Comparison of ENCODE assay signal across 16 mouse cellular contexts in genomic region chr1:74339917-74340316, GRCm38 (mm10). TPM values are rescaled to one million over a fixed set of nuclear protein-coding genes. Genes with fewer than 3 reads are reported as not detected.
DNase-seq lines count a peak whose midpoint lies in the region; ATAC-seq and TF ChIP-seq lines count a peak whose summit lies in the region.
"Had no signal": no experiment of that assay in that cellular context is flagged by ENCODE, and none has a peak within 500 bp of the region (broad histone marks: within the 10 kb centered on the region; RNA-seq: fewer than 3 reads in every experiment).

No protein-coding gene starts in this region.

- no peak overlapping the region for H3K4me2 ChIP-seq in heart, postnatal 0 days (ENCODE audit: low read depth, low read length)
- no peak overlapping the region for H3K4me2 ChIP-seq in liver, postnatal 0 days (ENCODE audit: low read depth, low read length)
- H3K4me2 ChIP-seq in CH12.LX (ENCODE audit: insufficient read depth, low read depth, poor library complexity, severe bottlenecking) = no peak overlapping the region
- H3K4me2 ChIP-seq: forebrain, embryonic 13.5 days; hindbrain, embryonic 14.5 days had no signal

- in situ Hi-C loops in CH12.LX (cut with MboI; ENCODE audit: low pct_ligation_motif_present, low pct_unique_long_range_greater_than_20kb, low sequenced_read_pairs) = no loop called here

- peaks cover 24% of the 10 kb centered on the region; the same call in 1 of the 2 replicates for H3K79me2 ChIP-seq in liver, adult 2 months (ENCODE audit: control insufficient read depth, insufficient read depth, low read length)
- peaks cover 60% of the 10 kb centered on the region for H3K79me2 ChIP-seq in CH12.LX (replicated peaks; ENCODE audit: control insufficient read depth, extremely low read depth, insufficient read depth, poor library complexity, severe bottlenecking)

- no peak for TF ChIP-seq EP300 in heart, postnatal 0 days (IDR thresholded peaks at IDR 0.05; ENCODE audit: low read depth)
- no peak for TF ChIP-seq EP300 in liver, postnatal 0 days (IDR thresholded peaks at IDR 0.05; ENCODE audit: low read depth)
- no peak for TF ChIP-seq EP300 in CH12.LX (IDR thresholded peaks at IDR 0.05; ENCODE audit: low read length)

- WGBS in heart, postnatal 0 days = 73% methylated on average over 9 of the region's 9 CpGs
- 50% methylated on average over 9 of the region's 9 CpGs for WGBS in liver, adult 2 months
- 84% methylated on average over 9 of the region's 9 CpGs for WGBS in liver, postnatal 0 days (ENCODE audit: insufficient replicate concordance)

- DNase-seq in gastrocnemius, adult 2 months = no peak
- DNase-seq in gastrocnemius, postnatal 36 days = no peak
- DNase-seq in heart, postnatal 0 days (ENCODE audit: low spot score) = no peak
- no peak for DNase-seq in heart, postnatal 36 days
- no peak for DNase-seq in liver, adult 2 months (ENCODE audit: extremely low read depth, low read depth, low spot score)
- DNase-seq in liver, postnatal 0 days = no peak
- DNase-seq in CH12.LX (ENCODE audit: extremely low read depth) (no peak), MN1 (ENCODE audit: low spot score) (no peak)

- H3K27me3 ChIP-seq in heart, postnatal 0 days (ENCODE audit: control insufficient read depth, insufficient read depth, low read length) = no peaks in the 10 kb centered on the region
- H3K27me3 ChIP-seq in liver, adult 2 months (ENCODE audit: control insufficient read depth, insufficient read depth, low read length) = no peaks in the 10 kb centered on the region
- no peaks in the 10 kb centered on the region for H3K27me3 ChIP-seq in liver, postnatal 0 days (ENCODE audit: insufficient read depth, low read length)
- no peaks in the 10 kb centered on the region for H3K27me3 ChIP-seq in CH12.LX (replicated peaks)
- H3K27me3 ChIP-seq: forebrain, embryonic 13.5 days had no signal

- peak overlapping the region; percentile 80 for H3K27ac ChIP-seq in gastrocnemius, adult 2 months
- peak overlapping the region; percentile 35; the same call in 1 of the 2 replicates for H3K27ac ChIP-seq in heart, postnatal 0 days (ENCODE audit: low read depth)
- H3K27ac ChIP-seq in liver, adult 2 months (replicated peaks; ENCODE audit: insufficient read depth, low read depth, low read length) = peak overlapping the region; percentile 69
- H3K27ac ChIP-seq in liver, postnatal 0 days (ENCODE audit: low read depth) = no peak overlapping the region
- H3K27ac ChIP-seq in CH12.LX (ENCODE audit: insufficient read depth, low read depth) = peak overlapping the region; percentile 92
- H3K27ac ChIP-seq: forebrain, embryonic 10.5 days; forebrain, embryonic 13.5 days; hindbrain, embryonic 14.5 days; hindbrain, postnatal 0 days had no signal

- H3K4me3 ChIP-seq in gastrocnemius, adult 2 months = no peak overlapping the region; the same call in 1 of the 2 replicates
- H3K4me3 ChIP-seq in heart, postnatal 0 days (ENCODE audit: low read depth, low read length) = no peak overlapping the region
- no peak overlapping the region for H3K4me3 ChIP-seq in liver, adult 2 months (ENCODE audit: insufficient read depth, low read depth, low read length)
- H3K4me3 ChIP-seq in liver, postnatal 0 days (ENCODE audit: low read depth, low read length) = no peak overlapping the region
- H3K4me3 ChIP-seq in CH12.LX (replicated peaks in 1 of 3; ENCODE audit: low read depth in 2 of 3, low read length in 2 of 3, poor library complexity in 1 of 3) = no peak overlapping the region
- H3K4me3 ChIP-seq: forebrain, embryonic 10.5 days; forebrain, embryonic 13.5 days had no signal

- no peak for TF ChIP-seq POLR2A in liver, adult 2 months (IDR thresholded peaks at IDR 0.05; ENCODE audit: extremely low read depth, insufficient read depth, low read length)
- no peak for TF ChIP-seq POLR2A in CH12.LX (IDR thresholded peaks at IDR 0.05; ENCODE audit: low read depth, low read length)

- dilution Hi-C loops in CH12.LX (cut with MboI; ENCODE audit: extremely low pct_ligation_motif_present, extremely low pct_unique_long_range_greater_than_20kb, low sequenced_read_pairs) = no loop called here

- no peak for TF ChIP-seq RAD21 in CH12.LX (IDR thresholded peaks at IDR 0.05; ENCODE audit: low read depth, low read length)

- no peaks in the 10 kb centered on the region for H3K36me3 ChIP-seq in heart, postnatal 0 days (replicated peaks; ENCODE audit: control insufficient read depth, insufficient read depth, low read length)
- H3K36me3 ChIP-seq in liver, adult 2 months (ENCODE audit: control insufficient read depth, insufficient read depth, low read length) = no peaks in the 10 kb centered on the region
- no peaks in the 10 kb centered on the region for H3K36me3 ChIP-seq in liver, postnatal 0 days (replicated peaks; ENCODE audit: insufficient read depth, low read length)
- H3K36me3 ChIP-seq in CH12.LX (replicated peaks in 1 of 2; ENCODE audit: control insufficient read depth in 1 of 2, insufficient read depth in 1 of 2, low read length in 1 of 2) = peaks cover 29 to 66% of the 10 kb centered on the region in 2 experiments

- H3K9ac ChIP-seq in heart, postnatal 0 days (replicated peaks; ENCODE audit: low read depth, low read length) = no peak overlapping the region
- no peak overlapping the region for H3K9ac ChIP-seq in liver, adult 2 months (ENCODE audit: low read depth, low read length)
- no peak overlapping the region for H3K9ac ChIP-seq in liver, postnatal 0 days (replicated peaks)
- H3K9ac ChIP-seq in CH12.LX (ENCODE audit: insufficient read depth, low read depth) = no peak overlapping the region
- H3K9ac ChIP-seq: forebrain, embryonic 13.5 days; hindbrain, embryonic 14.5 days had no signal

- peaks cover 41% of the 10 kb centered on the region for H3K4me1 ChIP-seq in heart, postnatal 0 days (ENCODE audit: control insufficient read depth, insufficient read depth)
- peaks cover 55% of the 10 kb centered on the region for H3K4me1 ChIP-seq in liver, adult 2 months (ENCODE audit: control insufficient read depth, insufficient read depth, low read length)
- peaks cover 6% of the 10 kb centered on the region; the same call in 1 of the 2 replicates for H3K4me1 ChIP-seq in liver, postnatal 0 days (ENCODE audit: insufficient read depth)
- H3K4me1 ChIP-seq in CH12.LX (ENCODE audit: control insufficient read depth in 1 of 2, insufficient read depth in 2 of 2) = peaks cover 51 to 88% of the 10 kb centered on the region in 2 experiments

- no peaks in the 10 kb centered on the region for H3K9me3 ChIP-seq in heart, postnatal 0 days (replicated peaks; ENCODE audit: control insufficient read depth, low read length)
- H3K9me3 ChIP-seq in liver, postnatal 0 days (ENCODE audit: low read length) = no peaks in the 10 kb centered on the region
- H3K9me3 ChIP-seq in CH12.LX (replicated peaks; ENCODE audit: low read length) = peaks cover 18% of the 10 kb centered on the region
- H3K9me3 ChIP-seq: forebrain, embryonic 13.5 days had no signal

- ATAC-seq in heart, postnatal 0 days (ENCODE audit: insufficient read depth, low read depth) = no peak
- no peak for ATAC-seq in liver, postnatal 0 days
- ATAC-seq: activated CD4-positive, CD25-positive, alpha-beta regulatory T cell, adult 4 months; inflammation-experienced regulatory T-cells, adult 6 months; intestine, embryonic 16.5 days had no signal

- no peak for TF ChIP-seq CTCF in gastrocnemius, adult 2 months (IDR thresholded peaks at IDR 0.05)
- no peak for TF ChIP-seq CTCF in heart, postnatal 0 days (IDR thresholded peaks at IDR 0.05; ENCODE audit: low read depth)
- 0 out of 2 replicates have a peak, but pooled peaks have one; percentile 2 for TF ChIP-seq CTCF in liver, adult 2 months (IDR thresholded peaks at IDR 0.05; ENCODE audit: low read depth, low read length)
- no peak for TF ChIP-seq CTCF in liver, postnatal 0 days (IDR thresholded peaks at IDR 0.05; ENCODE audit: low read depth)
- no peak for TF ChIP-seq CTCF in CH12.LX (conservative IDR thresholded peaks at IDR 0.05 in 1 of 2, IDR thresholded peaks at IDR 0.05 in 1 of 2; ENCODE audit: low read depth in 2 of 2, low read length in 2 of 2)

- intact Hi-C loops in gastrocnemius, adult 2 months (cut with DNase I) = no loop called here
- intact Hi-C loops in gastrocnemius, postnatal 36 days (cut with DNase I) = no loop called here
- intact Hi-C loops in heart, postnatal 36 days (cut with DNase I) = no loop called here

RNA-seq across cellular contexts. Expression of gene Catip, which starts 22.0 kb away (rescaled TPM):
- total RNA-seq in gastrocnemius, adult 2 months (2021) = under 1 TPM in 1 of 2 experiments, not detected in 1; 0.13 TPM
- total RNA-seq in gastrocnemius, postnatal 36 days (2021) = under 1 TPM in 1 of 2 experiments, not detected in 1; 0.12 TPM
- total RNA-seq in heart, postnatal 0 days (2014; rRNA removed; ENCODE audit: low replicate concordance) = 0.12 TPM in 1 of 2 replicates, not detected in the other
- polyA plus RNA-seq in heart, postnatal 0 days (2015; fragmentation: Nextera tagmentation; extraction: Ambion mirVana) = 0.51 and 0.61 TPM in 2 replicates
- under 1 TPM; 0.19 to 0.41 TPM for total RNA-seq in heart, postnatal 36 days (2021)
- 0.09 TPM in 1 of 2 replicates, not detected in the other for total RNA-seq in liver, adult 2 months (2014; rRNA removed)
- 0.09 TPM in 1 of 2 replicates, not detected in the other for polyA plus RNA-seq in liver, adult 2 months (2012; rRNA removed)
- 0.11 TPM in 1 of 2 replicates, not detected in the other for polyA plus RNA-seq in liver, postnatal 0 days (2015; fragmentation: Nextera tagmentation; extraction: Ambion mirVana)
- total RNA-seq in CH12.LX (2012; rRNA removed) (0.21 and 0.30 TPM in 2 replicates), CH12.LX (2014; rRNA removed) (0.11 and 0.20 TPM in 2 replicates)
- 2.1 and 2.6 TPM in 2 replicates for polyA plus RNA-seq in CH12.LX (2012; ENCODE audit: insufficient read length, low read depth)
- polyA plus RNA-seq: activated CD4-positive, CD25-positive, alpha-beta regulatory T cell, adult 4 months; inflammation-experienced regulatory T-cells, adult 6 months had no signal

RNA-seq across cellular contexts. Expression of gene Tmbim1, which starts 34.5 kb away (rescaled TPM):
- 10 to 100 TPM; 35.2 to 35.4 TPM for total RNA-seq in gastrocnemius, adult 2 months (2021)
- 10 to 100 TPM; 23.0 to 28.8 TPM for total RNA-seq in gastrocnemius, postnatal 36 days (2021)
- total RNA-seq in heart, postnatal 0 days (2014; rRNA removed; ENCODE audit: low replicate concordance) = 55.7 and 100 TPM in 2 replicates
- polyA plus RNA-seq in heart, postnatal 0 days (2015; fragmentation: Nextera tagmentation; extraction: Ambion mirVana) = 41.6 and 44.9 TPM in 2 replicates
- total RNA-seq in heart, postnatal 36 days (2021) = 10 to 100 TPM; 45.8 to 50.5 TPM
- total RNA-seq in liver, adult 2 months (2014; rRNA removed) = 26.1 and 31.5 TPM in 2 replicates
- 89.8 and 101 TPM in 2 replicates for polyA plus RNA-seq in liver, adult 2 months (2012; rRNA removed)
- polyA plus RNA-seq in liver, postnatal 0 days (2015; fragmentation: Nextera tagmentation; extraction: Ambion mirVana) = 18.5 and 18.7 TPM in 2 replicates
- 30.9 and 32.4 TPM in 2 replicates for total RNA-seq in CH12.LX (2012; rRNA removed)
- 26.6 and 28.3 TPM in 2 replicates for total RNA-seq in CH12.LX (2014; rRNA removed)
- 31.1 and 35.1 TPM in 2 replicates for polyA plus RNA-seq in CH12.LX (2012; ENCODE audit: insufficient read length, low read depth)

RNA-seq across cellular contexts. Expression of gene Slc11a1, which starts 35.1 kb away (rescaled TPM):
- 1 to 10 TPM; 3.8 to 5.6 TPM for total RNA-seq in gastrocnemius, adult 2 months (2021)
- total RNA-seq in gastrocnemius, postnatal 36 days (2021) = 1 to 10 TPM; 3.0 to 3.9 TPM
- total RNA-seq in heart, postnatal 0 days (2014; rRNA removed; ENCODE audit: low replicate concordance) = 2.0 and 2.5 TPM in 2 replicates
- polyA plus RNA-seq in heart, postnatal 0 days (2015; fragmentation: Nextera tagmentation; extraction: Ambion mirVana) = 1.6 and 1.8 TPM in 2 replicates
- 1 to 10 TPM; 4.7 to 5.5 TPM for total RNA-seq in heart, postnatal 36 days (2021)
- 17.5 and 23.4 TPM in 2 replicates for total RNA-seq in liver, adult 2 months (2014; rRNA removed)
- 10.8 and 21.4 TPM in 2 replicates for polyA plus RNA-seq in liver, adult 2 months (2012; rRNA removed)
- polyA plus RNA-seq in liver, postnatal 0 days (2015; fragmentation: Nextera tagmentation; extraction: Ambion mirVana) = 12.8 and 15.1 TPM in 2 replicates
- total RNA-seq in CH12.LX (2012; rRNA removed) (21.3 and 35.7 TPM in 2 replicates), CH12.LX (2014; rRNA removed) (14.0 and 17.0 TPM in 2 replicates)
- polyA plus RNA-seq in CH12.LX (2012; ENCODE audit: insufficient read length, low read depth) = 85.8 and 96.4 TPM in 2 replicates
- total RNA-seq: MEL had no signal

RNA-seq across cellular contexts. Expression of gene Ctdsp1, which starts 51.4 kb away (rescaled TPM):
- 100 to 1,000 TPM in 1 of 2 experiments, 10 to 100 TPM in 1; 92.2 to 111 TPM for total RNA-seq in gastrocnemius, adult 2 months (2021)
- 10 to 100 TPM; 82.2 to 97.4 TPM for total RNA-seq in gastrocnemius, postnatal 36 days (2021)
- total RNA-seq in heart, postnatal 0 days (2014; rRNA removed; ENCODE audit: low replicate concordance) = 82.6 and 106 TPM in 2 replicates
- polyA plus RNA-seq in heart, postnatal 0 days (2015; fragmentation: Nextera tagmentation; extraction: Ambion mirVana) = 38.0 and 38.4 TPM in 2 replicates
- total RNA-seq in heart, postnatal 36 days (2021) = 100 to 1,000 TPM; 127 to 133 TPM
- 27.1 and 41.9 TPM in 2 replicates for total RNA-seq in liver, adult 2 months (2014; rRNA removed)
- polyA plus RNA-seq in liver, adult 2 months (2012; rRNA removed) = 167 and 185 TPM in 2 replicates
- polyA plus RNA-seq in liver, postnatal 0 days (2015; fragmentation: Nextera tagmentation; extraction: Ambion mirVana) = 40.0 and 40.4 TPM in 2 replicates
- total RNA-seq in CH12.LX (2012; rRNA removed) (23.4 and 26.0 TPM in 2 replicates), CH12.LX (2014; rRNA removed) (11.8 and 14.4 TPM in 2 replicates)
- 57.5 and 65.8 TPM in 2 replicates for polyA plus RNA-seq in CH12.LX (2012; ENCODE audit: insufficient read length, low read depth)

RNA-seq across cellular contexts. Expression of gene Pnkd, which starts 55.2 kb away (rescaled TPM):
- total RNA-seq in gastrocnemius, adult 2 months (2021) = 10 to 100 TPM; 45.4 to 70.5 TPM
- 10 to 100 TPM; 53.4 to 54.8 TPM for total RNA-seq in gastrocnemius, postnatal 36 days (2021)
- 221 and 310 TPM in 2 replicates for total RNA-seq in heart, postnatal 0 days (2014; rRNA removed; ENCODE audit: low replicate concordance)
- 345 and 362 TPM in 2 replicates for polyA plus RNA-seq in heart, postnatal 0 days (2015; fragmentation: Nextera tagmentation; extraction: Ambion mirVana)
- total RNA-seq in heart, postnatal 36 days (2021) = 100 to 1,000 TPM; 145 to 159 TPM
- 28.0 and 34.4 TPM in 2 replicates for total RNA-seq in liver, adult 2 months (2014; rRNA removed)
- polyA plus RNA-seq in liver, adult 2 months (2012; rRNA removed) = 130 and 138 TPM in 2 replicates
- 46.7 and 50.0 TPM in 2 replicates for polyA plus RNA-seq in liver, postnatal 0 days (2015; fragmentation: Nextera tagmentation; extraction: Ambion mirVana)
- total RNA-seq in CH12.LX (2012; rRNA removed) = 117 and 154 TPM in 2 replicates
- total RNA-seq in CH12.LX (2014; rRNA removed) = 42.7 and 45.5 TPM in 2 replicates
- 263 and 318 TPM in 2 replicates for polyA plus RNA-seq in CH12.LX (2012; ENCODE audit: insufficient read length, low read depth)
